16 mouse cellular contexts compared by ENCODE assay signal in the genomic region with DNA sequence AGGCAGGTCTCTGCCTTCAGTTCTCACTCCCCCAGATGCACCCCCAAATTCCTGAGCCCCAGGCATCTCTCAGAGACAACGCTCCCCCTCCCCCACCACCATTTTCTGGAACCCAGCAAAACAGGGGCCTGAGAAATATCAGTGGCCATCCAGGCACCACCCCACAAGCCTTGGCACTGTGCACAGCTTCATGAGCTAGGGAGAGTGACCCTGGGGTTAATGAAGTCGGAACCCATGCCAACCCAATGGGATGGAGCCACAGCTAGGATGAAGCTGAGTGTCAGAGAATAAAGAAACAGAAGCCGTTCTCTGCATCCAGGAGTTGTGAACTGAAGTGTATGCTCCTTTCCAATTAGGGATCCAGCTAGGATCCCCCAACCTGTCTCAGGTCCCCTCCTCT. TPM values are rescaled to one million over a fixed set of nuclear protein-coding genes. Genes with fewer than 3 reads are reported as not detected.
A peak's percentile ranks its signal among the peaks of the same experiment; 100 is the strongest.
DNase-seq lines count a peak whose midpoint lies in the region; ATAC-seq and TF ChIP-seq lines count a peak whose summit lies in the region.
"Had no signal": no experiment of that assay in that cellular context is flagged by ENCODE, and none has a peak within 500 bp of the region (broad histone marks: within the 10 kb centered on the region; RNA-seq: fewer than 3 reads in every experiment).

No protein-coding gene starts in this region.

- no peak overlapping the region for H3K9ac ChIP-seq in kidney, embryonic 16.5 days (replicated peaks; ENCODE audit: low read length)
- H3K9ac ChIP-seq in midbrain, postnatal 0 days (replicated peaks; ENCODE audit: low read length, poor library complexity, severe bottlenecking): no peak overlapping the region
- H3K9ac ChIP-seq in midbrain, embryonic 15.5 days: no peak overlapping the region
- H3K9ac ChIP-seq: embryonic facial prominence, embryonic 15.5 days; forebrain, embryonic 13.5 days had no signal

- no peak for TF ChIP-seq POLR2A in kidney, adult 2 months (IDR thresholded peaks at IDR 0.05; ENCODE audit: low read depth, low read length)

- no peaks in the 10 kb centered on the region for H3K27me3 ChIP-seq in kidney, adult 2 months (replicated peaks; ENCODE audit: control insufficient read depth, insufficient read depth, low read length)
- H3K27me3 ChIP-seq in kidney, embryonic 16.5 days (ENCODE audit: insufficient read depth, low read length): no peaks in the 10 kb centered on the region
- no peaks in the 10 kb centered on the region for H3K27me3 ChIP-seq in midbrain, postnatal 0 days (ENCODE audit: insufficient read depth, low read length)
- no peaks in the 10 kb centered on the region for H3K27me3 ChIP-seq in midbrain, embryonic 15.5 days (replicated peaks)
- H3K27me3 ChIP-seq: embryonic facial prominence, embryonic 15.5 days; forebrain, embryonic 13.5 days had no signal

- no peaks in the 10 kb centered on the region for H3K36me3 ChIP-seq in kidney, adult 2 months (ENCODE audit: control insufficient read depth, insufficient read depth, low read length)
- H3K36me3 ChIP-seq in kidney, embryonic 16.5 days (ENCODE audit: insufficient read depth, low read length): no peaks in the 10 kb centered on the region
- H3K36me3 ChIP-seq in midbrain, postnatal 0 days (ENCODE audit: insufficient read depth, low read length): no peaks in the 10 kb centered on the region
- H3K36me3 ChIP-seq in midbrain, embryonic 15.5 days (replicated peaks): no peaks in the 10 kb centered on the region
- H3K36me3 ChIP-seq: embryonic facial prominence, embryonic 15.5 days; midbrain, embryonic 10.5 days had no signal

- WGBS in kidney, adult 2 months: 51% methylated on average over 3 of the region's 3 CpGs
- WGBS in kidney, embryonic 16.5 days: 59% methylated on average over 3 of the region's 3 CpGs
- WGBS in midbrain, postnatal 0 days: 64% methylated on average over 3 of the region's 3 CpGs
- 64% methylated on average over 3 of the region's 3 CpGs for WGBS in midbrain, embryonic 15.5 days

- H3K27ac ChIP-seq in kidney, adult 2 months (ENCODE audit: insufficient read depth, low read depth, low read length): no peak overlapping the region
- no peak overlapping the region for H3K27ac ChIP-seq in kidney, embryonic 16.5 days (ENCODE audit: low read length)
- H3K27ac ChIP-seq in midbrain, postnatal 0 days (ENCODE audit: low read depth, low read length): no peak overlapping the region
- no peak overlapping the region for H3K27ac ChIP-seq in midbrain, embryonic 15.5 days
- H3K27ac ChIP-seq in gastrocnemius, adult 2 months: no peak overlapping the region
- H3K27ac ChIP-seq: embryonic facial prominence, embryonic 15.5 days; forebrain, embryonic 13.5 days; heart, adult 2 months; midbrain, embryonic 10.5 days had no signal

- ATAC-seq in kidney, embryonic 16.5 days (ENCODE audit: low FRiP score, low TSS enrichment): no peak
- no peak for ATAC-seq in midbrain, postnatal 0 days (ENCODE audit: low FRiP score)
- no peak for ATAC-seq in midbrain, embryonic 15.5 days (replicated peaks)
- ATAC-seq: forebrain, embryonic 13.5 days had no signal

- DNase-seq in cerebellum, postnatal 10 days: peak; percentile 34 to 50
- DNase-seq in cerebellum, postnatal 25 days: no peak
- DNase-seq in kidney, adult 2 months: peak; percentile 50
- peak; percentile 27 for DNase-seq in midbrain, postnatal 0 days (ENCODE audit: low spot score)
- DNase-seq in right cerebral cortex, adult 2 months (ENCODE audit: low spot score in 2 of 2): no peak
- no peak for DNase-seq in gastrocnemius, adult 2 months
- DNase-seq: adrenal gland, postnatal 14 days; cerebellum, adult 8-10 months; heart, adult 2 months; right cerebral cortex, postnatal 25 days had no signal

- H3K4me2 ChIP-seq in kidney, embryonic 16.5 days (replicated peaks; ENCODE audit: low read depth, low read length): no peak overlapping the region
- H3K4me2 ChIP-seq in midbrain, postnatal 0 days (ENCODE audit: low read depth, low read length, poor library complexity, severe bottlenecking): no peak overlapping the region
- no peak overlapping the region for H3K4me2 ChIP-seq in midbrain, embryonic 15.5 days
- H3K4me2 ChIP-seq: embryonic facial prominence, embryonic 15.5 days; forebrain, embryonic 13.5 days had no signal

- H3K9me3 ChIP-seq in kidney, embryonic 16.5 days (ENCODE audit: low read length): no peaks in the 10 kb centered on the region
- H3K9me3 ChIP-seq in midbrain, postnatal 0 days (ENCODE audit: low read length): no peaks in the 10 kb centered on the region
- no peaks in the 10 kb centered on the region for H3K9me3 ChIP-seq in midbrain, embryonic 15.5 days
- H3K9me3 ChIP-seq: embryonic facial prominence, embryonic 15.5 days; forebrain, embryonic 13.5 days; midbrain, embryonic 10.5 days had no signal

- intact Hi-C loops in gastrocnemius, adult 2 months (cut with DNase I): no loop called here

- H3K4me1 ChIP-seq in kidney, adult 2 months (ENCODE audit: control insufficient read depth, insufficient read depth, low read length): no peaks in the 10 kb centered on the region
- 0 out of 2 replicates have a peak, but pooled peaks cover 4% of the 10 kb centered on the region for H3K4me1 ChIP-seq in kidney, embryonic 16.5 days (ENCODE audit: insufficient read depth, low read length)
- no peaks in the 10 kb centered on the region for H3K4me1 ChIP-seq in midbrain, postnatal 0 days (ENCODE audit: insufficient read depth, low read length)
- H3K4me1 ChIP-seq in midbrain, embryonic 15.5 days: no peaks in the 10 kb centered on the region
- H3K4me1 ChIP-seq: forebrain, embryonic 13.5 days had no signal

- H3K4me3 ChIP-seq in kidney, adult 2 months (ENCODE audit: insufficient read depth, low read depth, low read length): no peak overlapping the region
- no peak overlapping the region for H3K4me3 ChIP-seq in kidney, embryonic 16.5 days (ENCODE audit: low read length)
- no peak overlapping the region for H3K4me3 ChIP-seq in midbrain, postnatal 0 days (ENCODE audit: low read depth, low read length)
- H3K4me3 ChIP-seq in midbrain, embryonic 15.5 days: no peak overlapping the region
- no peak overlapping the region for H3K4me3 ChIP-seq in gastrocnemius, adult 2 months
- H3K4me3 ChIP-seq: embryonic facial prominence, embryonic 15.5 days; forebrain, embryonic 13.5 days; heart, adult 2 months; midbrain, embryonic 10.5 days had no signal

- TF ChIP-seq CTCF in kidney, adult 2 months (conservative IDR thresholded peaks at IDR 0.05; ENCODE audit: insufficient read depth, insufficient read length, low read depth, low read length): no peak
- no peak for TF ChIP-seq CTCF in midbrain, postnatal 0 days (IDR thresholded peaks at IDR 0.05)
- no peak for TF ChIP-seq CTCF in gastrocnemius, adult 2 months (IDR thresholded peaks at IDR 0.05)

RNA-seq across cellular contexts. Expression of gene Tacr2, which starts 5.1 kb away (rescaled TPM):
- 0.58 TPM in 1 of 2 replicates, not detected in the other for polyA plus RNA-seq in kidney, adult 2 months (2012; rRNA removed)
- 0.15 and 0.22 TPM in 2 replicates for polyA plus RNA-seq in kidney, embryonic 16.5 days (2015; fragmentation: Nextera tagmentation; extraction: Ambion mirVana)
- not detected in 2 replicates for total RNA-seq in midbrain, postnatal 0 days (2014; rRNA removed)
- 0.06 TPM in 1 of 2 replicates, not detected in the other for polyA plus RNA-seq in midbrain, postnatal 0 days (2015; fragmentation: Nextera tagmentation; extraction: Ambion mirVana)
- polyA plus RNA-seq in midbrain, embryonic 15.5 days (2015; fragmentation: Nextera tagmentation; extraction: Ambion mirVana): not detected in 2 replicates
- total RNA-seq in gastrocnemius, adult 2 months (2021): not detected
- total RNA-seq: gastrocnemius, adult 8-10 months; heart, adult 2 months had no signal
- polyA plus RNA-seq: embryonic facial prominence, embryonic 15.5 days; forebrain, embryonic 13.5 days; heart, adult 2 months; midbrain, embryonic 10.5 days had no signal

RNA-seq across cellular contexts. Expression of gene Tspan15, which starts 16.1 kb away (rescaled TPM):
- 38.8 and 52.7 TPM in 2 replicates for polyA plus RNA-seq in kidney, adult 2 months (2012; rRNA removed)
- 69.5 and 78.7 TPM in 2 replicates for polyA plus RNA-seq in kidney, embryonic 16.5 days (2015; fragmentation: Nextera tagmentation; extraction: Ambion mirVana)
- 13.8 and 20.2 TPM in 2 replicates for total RNA-seq in midbrain, postnatal 0 days (2014; rRNA removed)
- polyA plus RNA-seq in midbrain, postnatal 0 days (2015; fragmentation: Nextera tagmentation; extraction: Ambion mirVana): 17.0 and 19.0 TPM in 2 replicates
- polyA plus RNA-seq in midbrain, embryonic 15.5 days (2015; fragmentation: Nextera tagmentation; extraction: Ambion mirVana): 21.1 and 23.4 TPM in 2 replicates
- 1 to 10 TPM; 3.5 to 6.0 TPM for total RNA-seq in gastrocnemius, adult 2 months (2021)

Comparison
In these comparisons a context has a peak if more than half of its experiments do, and no peak if none do; other contexts are left out.
1. DNase-seq: peak in cerebellum, postnatal 10 days (2 of 2), kidney, adult 2 months (single experiment) and midbrain, postnatal 0 days (single experiment); none in cerebellum, postnatal 25 days (0 of 2), right cerebral cortex, adult 2 months (0 of 2) and gastrocnemius, adult 2 months (single experiment).